Mouse (Mus musculus): Measurements from ENCODE around the gene Sdhc.
"Not testable (repeated sequence)": the region's sequence is repeated elsewhere in the genome, so short reads cannot be mapped to it uniquely, and the experiment has no call there.

Gene Sdhc

DNA sequence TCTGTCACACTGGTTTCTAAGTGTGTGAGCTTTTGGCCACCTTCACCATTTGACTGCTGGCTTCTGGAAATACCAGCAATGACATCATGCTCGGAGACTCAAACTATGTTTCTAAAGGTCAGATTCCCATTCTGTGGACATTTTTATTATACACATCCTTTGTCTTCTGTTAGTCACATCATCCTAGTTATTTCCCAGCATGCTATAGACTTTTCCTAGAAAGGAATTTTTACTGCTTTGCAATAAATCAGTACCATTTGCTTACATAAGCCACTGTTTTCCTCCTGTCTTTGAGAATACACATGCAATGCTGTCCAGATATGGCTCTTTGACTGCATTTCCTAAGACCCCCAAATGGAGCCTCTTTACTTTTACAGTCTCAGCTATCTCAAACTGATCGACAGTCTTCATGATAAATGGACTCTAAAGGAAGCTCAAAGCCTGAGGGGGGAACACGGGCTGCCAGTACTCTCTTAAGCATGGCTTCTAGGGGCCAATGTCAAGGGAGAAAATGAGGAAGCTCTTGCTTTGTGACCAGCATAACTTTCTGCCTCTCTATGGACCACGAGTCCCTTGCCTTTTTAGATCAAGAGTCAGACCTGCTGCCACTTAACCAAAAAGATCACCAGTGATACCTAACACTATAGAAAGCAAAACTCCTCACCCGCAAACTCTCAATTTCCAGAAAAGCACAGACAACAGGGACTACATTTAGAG is 15.4 kb upstream of the Sdhc start:
- DNase-seq, result no peak

DNA sequence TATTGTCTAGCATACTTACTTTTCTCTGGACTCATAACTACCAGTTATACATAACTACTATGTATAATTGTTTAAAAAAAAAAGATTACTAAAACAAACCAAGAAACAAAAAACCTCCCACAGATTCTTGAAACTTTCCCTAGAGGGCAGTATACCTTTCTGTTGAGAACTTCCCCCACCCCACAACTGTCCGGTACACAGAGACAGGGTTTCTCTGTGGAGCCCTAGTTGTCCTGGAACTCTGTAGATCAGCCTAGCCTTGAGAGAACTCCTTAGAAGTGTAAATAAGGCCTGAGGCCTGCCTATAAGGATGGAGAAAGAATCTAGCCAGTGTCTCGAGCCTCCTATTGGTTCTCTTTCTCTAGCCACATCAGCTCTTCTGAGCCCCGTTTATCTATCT is 13.9 kb upstream of the Sdhc start:
- no peak for DNase-seq

DNA sequence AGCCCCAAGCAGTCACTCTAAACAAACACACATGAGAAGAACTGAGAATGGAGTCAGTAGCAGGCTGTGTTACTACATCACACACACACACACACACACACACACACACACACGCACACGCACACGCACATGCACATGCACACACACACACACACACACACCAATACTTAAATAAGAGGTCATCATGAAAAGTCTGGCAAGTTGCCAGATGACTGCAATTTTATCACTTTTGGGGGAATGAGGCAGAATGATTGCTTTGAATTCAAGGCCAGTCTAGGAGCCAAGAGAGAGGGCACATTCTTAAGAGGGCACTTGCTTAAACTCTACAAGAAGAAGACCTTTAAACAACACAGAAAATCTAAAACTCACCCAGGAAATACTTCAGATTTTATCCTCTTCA is 12.1 kb upstream of the Sdhc start:
- no peak for DNase-seq

DNA sequence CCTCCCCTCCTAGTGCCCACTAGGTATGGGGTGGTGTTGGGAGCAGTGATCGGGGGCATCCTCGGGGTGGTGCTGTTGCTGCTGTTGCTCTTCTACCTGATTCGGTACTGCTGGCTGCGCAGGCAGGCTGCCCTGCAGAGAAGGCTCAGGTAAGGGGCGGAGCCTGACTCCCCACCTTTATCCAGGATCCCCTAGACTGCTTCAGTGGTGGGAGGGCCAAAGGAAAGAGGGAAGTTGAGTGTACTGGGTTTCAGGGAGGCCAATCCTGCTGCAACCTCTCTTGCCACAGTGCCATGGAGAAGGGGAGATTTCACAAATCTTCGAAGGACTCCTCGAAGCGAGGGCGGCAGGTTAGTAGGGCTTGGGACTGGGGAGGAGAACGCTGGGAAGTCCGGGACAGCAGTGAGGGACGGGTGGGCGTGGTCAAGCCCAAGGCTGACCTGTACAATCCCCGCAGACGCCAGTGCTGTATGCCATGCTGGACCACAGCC is 9.1 kb upstream of the Sdhc start:
- DNase-seq, result no peak

DNA sequence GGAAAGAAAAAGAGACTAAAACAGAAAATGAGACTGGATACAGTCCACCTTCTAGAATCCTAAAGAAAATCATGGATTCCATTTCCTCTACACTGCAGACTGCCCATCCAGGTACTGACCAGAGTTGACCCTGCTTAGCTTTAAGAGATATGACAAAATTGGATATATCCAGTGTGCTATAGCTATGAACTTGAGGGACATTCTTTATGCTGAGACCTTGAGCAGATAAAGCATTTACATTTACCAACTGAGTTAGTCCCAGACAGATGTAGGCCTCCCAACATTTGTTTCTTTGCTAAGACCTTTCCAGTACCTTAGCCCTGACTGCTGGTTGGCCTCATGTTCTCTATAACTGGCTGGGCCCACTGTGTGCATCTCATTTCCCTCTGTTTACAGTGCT is 7.6 kb upstream of the Sdhc start:
- DNase-seq, result no peak

DNA sequence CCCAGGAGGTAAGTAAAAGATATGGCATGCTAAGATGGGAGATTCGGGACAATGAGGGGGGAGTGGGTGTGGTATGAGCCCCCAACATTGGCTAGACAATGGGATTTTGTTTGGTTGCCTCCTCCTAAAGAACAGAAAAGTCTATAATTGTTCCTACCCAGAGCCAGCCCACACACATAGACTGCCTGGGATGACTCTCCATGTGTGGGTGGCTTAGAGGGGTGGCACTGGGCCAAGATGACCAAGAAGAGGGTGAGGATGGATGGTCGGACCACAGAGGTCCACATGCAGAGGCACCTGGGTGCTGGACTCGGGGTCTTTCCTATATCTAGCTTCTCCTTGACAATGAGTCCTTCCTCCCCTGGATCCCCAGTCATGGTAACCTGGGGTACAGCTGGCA is 6.2 kb upstream of the Sdhc start:
- DNase-seq, result no peak

DNA sequence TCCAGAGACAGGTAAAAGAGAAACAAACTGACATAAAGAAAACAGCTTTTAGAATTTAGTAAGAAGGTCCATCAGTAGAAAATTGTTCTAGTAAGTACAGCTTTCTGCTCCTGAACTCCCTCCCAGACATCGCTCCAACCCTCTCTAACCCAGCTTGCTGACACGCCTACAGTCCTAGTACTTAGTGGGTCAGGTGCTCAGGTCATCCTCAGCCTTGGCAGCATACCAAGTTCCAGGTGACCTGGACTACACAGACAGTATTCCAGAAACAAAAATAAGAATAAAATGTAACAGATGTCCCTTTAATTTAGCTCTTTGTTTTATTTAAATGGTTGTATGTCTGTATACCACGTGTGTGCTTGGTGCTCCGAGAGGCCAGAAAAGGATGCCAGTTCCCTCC is 1.6 kb upstream of the Sdhc start:
- DNase-seq, result no peak

DNA sequence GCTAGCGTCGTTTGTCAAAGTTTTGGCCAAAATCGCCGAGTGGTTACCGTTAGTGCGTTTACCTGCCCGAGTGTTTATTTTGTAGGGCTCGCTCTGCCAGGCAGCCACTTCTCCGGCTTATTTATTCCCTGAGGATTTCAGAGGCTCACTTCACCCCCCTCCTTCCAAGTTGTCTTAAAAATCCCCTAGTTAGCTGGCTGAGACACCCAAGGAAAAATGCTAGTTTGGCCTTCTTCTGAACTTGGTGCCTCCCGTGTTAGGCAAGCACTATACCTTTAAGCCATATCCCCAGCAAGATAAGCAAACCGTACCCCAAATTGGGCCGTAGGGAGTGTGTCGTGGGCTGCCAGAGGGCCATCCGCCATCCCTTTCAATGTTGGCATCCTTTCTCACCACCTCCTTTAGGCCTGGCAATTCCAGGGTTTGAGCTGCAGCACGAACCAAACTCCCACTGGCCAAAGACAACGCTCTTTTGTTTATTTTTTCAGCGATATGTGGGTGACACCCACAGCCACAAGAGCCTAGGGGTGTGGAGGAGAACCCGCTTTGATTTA is 512 bp upstream of the Sdhc start:
- DNase-seq, result no peak

DNA sequence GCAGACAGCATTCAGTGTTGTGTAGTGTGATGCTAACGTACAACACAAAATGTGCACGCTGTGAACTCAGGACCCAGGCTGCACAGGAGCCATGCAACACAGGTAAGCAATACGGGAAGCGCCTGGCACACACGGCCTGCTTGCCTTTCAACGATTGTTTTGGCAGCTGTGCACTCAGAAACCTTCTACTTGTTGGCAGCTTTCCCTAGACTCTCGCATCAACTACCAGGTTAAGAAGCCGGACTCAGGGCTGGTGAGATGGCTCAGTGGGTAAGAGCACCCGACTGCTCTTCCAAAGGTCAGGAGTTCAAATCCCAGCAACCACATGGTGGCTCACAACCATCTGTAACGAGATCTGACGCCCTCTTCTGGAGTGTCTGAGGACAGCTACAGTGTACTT is 7.4 kb downstream of the Sdhc start:
- DNase-seq, result not testable (repeated sequence)

DNA sequence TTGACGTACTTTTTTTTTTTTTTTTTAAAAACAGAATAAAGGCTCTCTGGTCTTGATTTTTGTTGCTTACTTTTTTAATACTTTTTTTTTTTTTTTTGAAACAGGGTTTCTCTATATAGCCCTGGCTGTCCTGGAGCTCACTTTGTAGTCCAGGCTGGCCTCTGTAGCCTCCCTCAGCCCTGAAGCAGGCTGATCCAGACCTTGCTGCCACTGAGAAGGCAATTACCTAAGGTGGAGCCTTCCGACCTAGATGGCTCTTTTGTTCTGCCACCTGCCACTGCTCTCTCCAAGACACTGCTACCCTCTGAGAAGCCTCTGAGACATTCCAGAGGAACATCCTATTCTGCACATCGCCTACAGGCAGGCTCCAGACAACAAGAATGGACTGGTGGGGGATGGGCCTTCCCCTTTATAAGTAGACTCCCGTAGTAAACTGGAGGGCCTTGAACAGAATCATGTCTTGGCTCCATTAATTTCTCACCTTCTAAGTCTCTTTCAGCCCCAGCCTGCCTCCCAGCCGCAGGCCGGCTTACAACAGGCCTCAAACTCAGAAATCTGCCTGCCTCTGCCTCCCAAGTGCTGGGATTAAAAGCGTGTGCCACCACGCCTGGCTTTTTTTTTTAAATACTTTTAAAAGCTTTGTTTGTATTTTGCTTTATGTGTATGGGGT is 12.8 kb downstream of the Sdhc start:
- DNase-seq, result not testable (repeated sequence)

DNA sequence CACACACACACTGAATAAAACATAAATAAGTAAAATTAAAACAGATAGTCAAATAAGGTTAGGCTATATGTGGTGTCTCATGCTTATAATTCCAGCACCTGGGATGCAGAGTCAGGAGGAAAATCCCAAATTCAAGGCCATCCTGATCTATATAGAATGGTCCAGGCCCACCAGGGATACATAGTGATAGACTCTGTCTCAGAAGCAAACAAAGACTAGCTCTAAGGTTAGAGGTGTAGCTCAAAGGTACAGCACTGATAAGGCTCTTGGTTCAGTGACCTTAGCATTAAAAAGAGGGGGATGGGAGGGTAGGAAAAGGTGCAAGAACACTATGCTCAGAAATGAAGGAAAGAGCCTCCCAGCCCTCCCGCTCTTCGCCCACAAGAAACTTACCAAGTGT is 14.8 kb downstream of the Sdhc start:
- no peak for DNase-seq

DNA sequence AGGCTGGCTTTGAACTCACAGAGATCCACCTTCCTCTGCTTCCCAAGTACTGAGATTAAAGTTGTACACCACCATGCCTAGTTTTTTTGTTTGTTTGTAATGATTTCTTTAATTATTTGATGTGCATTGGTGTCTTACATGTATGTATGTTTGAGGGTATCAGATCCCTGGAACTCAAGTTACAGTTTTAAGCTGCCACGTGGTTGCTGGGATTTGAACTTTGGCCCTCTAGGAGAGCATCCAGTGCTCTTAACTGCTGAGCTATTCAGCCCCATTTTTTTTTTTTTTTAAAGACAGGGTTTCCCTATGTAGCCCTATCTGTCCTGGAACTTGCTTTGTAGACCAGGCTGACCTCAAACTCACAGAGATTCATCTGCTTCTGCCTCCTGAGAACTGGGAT is 19.4 kb downstream of the Sdhc start:
- DNase-seq, result no peak

DNA sequence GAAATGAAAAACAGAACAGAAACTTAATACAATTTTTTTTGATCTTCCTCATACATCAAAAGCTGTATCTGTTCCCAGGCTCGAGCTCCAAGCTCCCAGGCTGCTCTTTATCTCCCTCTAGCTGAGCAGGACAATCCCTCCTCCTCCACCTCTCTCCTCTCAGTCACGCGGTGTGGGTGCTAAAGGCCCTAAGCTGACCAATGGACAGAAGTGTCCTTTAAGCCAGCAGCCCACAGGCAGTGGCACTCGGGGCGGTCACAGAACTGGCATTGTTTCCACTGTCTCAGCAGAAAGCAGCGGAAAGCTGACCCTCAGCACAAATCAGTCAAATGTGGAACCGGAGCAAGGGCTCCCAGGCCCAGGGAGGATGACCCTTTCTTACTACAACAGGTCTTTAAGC is 21.2 kb downstream of the Sdhc start:
- no peak for DNase-seq

DNA sequence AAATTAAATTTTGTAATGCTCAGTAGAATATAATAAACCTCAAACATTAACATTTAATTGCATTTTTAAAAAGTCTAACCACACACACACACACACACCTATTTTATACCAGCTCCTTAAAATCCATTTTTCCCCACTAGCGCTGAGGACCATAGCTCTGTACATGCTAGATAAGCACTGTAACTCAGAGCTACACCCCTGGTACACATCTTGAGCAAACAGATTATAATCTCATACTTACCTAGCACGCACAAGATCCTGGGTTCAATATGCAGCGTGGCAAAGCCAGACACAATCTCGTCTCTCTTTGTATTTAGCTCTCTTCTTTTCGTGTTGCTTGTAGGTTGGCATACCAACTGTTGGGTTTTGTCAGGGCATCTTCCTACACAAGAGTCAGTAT is 26.0 kb downstream of the Sdhc start:
- DNase-seq, result no peak

DNA sequence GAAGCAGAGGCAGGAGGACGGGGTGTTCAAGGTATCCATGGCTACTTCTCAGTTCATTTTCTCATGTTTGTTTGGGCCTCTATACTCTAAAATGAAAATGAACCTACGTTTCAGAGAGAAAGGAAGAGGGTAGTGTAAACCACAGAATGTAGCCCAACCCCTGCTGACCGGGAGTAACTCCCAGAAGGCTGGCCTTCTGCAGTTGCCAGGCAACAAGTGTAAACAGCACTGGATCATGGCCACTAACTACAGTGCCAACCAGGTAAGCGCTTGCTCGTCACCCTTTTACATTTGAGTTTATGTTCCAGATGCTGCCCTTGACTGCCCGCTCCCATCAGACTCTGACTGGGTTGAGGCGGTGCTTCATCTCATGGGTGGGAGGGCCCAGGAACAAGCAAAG is 27.5 kb downstream of the Sdhc start:
- no peak for DNase-seq

DNA sequence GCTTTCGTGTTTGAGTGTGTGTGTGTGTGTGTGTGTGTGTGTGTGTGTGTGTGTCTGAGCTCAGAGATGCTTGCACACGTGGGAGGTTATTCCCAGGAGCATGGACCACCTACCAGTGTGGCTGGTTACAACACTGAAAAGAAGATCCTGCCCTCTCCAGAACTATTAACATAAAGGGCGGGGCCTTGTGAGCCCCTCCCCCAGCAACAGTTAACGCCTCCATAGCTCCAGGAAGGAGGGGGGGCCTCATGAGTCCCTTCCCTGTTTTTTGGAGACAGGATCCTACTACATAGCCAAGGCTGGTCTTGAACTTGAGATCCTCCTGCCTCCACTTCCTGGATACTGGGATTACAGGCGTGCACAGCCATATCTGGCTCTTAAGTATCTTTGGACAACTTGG is 28.6 kb downstream of the Sdhc start:
- no peak for DNase-seq

DNA sequence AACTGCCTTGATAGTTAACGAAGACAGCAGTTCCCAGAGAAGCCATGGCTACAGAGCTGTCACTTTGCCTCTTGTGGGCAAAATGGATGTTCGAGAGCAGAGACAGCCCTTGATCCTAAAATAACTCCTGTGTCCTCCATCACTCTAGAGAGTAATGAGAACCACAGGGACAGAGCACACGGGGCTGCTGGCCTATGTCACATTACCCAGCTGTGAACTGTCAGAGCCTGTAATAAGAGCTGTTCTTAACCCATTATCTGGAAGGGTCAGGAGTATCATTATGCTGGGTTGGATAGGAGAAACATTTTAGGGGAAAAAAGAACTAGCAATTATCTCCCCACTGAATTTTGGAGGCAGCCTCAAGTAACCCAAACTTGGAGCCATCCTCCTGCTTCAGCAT is 29.5 kb downstream of the Sdhc start:
- no peak for DNase-seq

DNA sequence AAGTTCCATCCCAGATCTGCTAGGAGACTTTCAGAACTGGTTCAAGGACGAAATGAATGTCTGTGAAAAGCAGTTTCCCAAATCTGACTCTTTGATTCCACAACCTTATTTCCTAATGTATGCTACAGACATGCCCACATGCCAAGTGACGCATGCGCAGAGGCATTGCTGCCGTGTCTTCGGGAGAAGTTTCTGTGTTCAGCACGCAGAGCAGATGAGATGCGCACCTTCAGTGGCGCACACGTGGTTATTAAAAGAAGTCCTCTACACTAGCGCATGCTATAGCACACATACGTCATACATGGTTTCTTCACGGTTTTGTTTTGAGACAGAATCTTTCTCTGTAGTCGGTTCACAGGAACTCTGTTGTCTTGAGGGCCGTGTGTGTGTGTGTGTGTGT is 31.0 kb downstream of the Sdhc start:
- DNase-seq, result no peak

DNA sequence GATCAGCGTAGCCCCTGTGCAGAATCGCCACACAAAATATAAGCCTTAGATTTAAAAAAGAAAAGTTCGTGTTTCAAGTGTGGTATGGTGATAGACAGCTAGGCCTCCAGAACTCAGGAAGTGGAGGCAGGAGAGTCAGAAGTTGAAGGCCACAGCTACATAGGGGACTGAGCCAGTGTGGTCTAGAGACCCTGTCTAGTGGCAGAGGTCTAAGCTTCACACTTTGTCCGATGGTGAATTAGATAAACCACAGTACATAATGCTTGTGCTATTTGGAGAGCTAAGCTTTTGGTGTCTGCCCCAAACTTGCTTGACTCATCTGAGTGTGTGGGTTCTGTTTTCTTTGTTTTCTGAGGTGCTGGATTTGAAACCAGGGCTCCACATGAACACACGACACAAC is 31.4 kb downstream of the Sdhc start:
- DNase-seq, result no peak

DNA sequence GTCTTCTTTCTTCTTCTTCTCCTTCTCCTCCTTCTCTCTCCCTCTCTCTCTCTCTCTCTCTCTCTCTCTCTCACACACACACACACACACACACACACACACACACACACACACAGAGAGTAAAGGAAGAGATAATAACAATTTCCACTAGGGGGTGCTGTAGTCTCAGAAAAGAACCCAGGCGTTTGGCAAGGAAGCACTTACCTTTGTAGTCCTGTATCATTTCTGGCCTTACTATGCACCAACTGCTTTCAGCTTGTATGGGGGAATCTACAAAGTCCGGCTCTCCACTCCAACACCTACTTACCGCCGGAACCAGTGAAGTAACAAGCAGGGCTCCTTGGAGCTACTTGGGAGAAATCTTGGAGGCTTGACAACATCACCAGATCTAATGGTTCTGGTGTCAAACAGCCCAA is 32.1 kb downstream of the Sdhc start:
- DNase-seq, result peak; percentile 70

DNA sequence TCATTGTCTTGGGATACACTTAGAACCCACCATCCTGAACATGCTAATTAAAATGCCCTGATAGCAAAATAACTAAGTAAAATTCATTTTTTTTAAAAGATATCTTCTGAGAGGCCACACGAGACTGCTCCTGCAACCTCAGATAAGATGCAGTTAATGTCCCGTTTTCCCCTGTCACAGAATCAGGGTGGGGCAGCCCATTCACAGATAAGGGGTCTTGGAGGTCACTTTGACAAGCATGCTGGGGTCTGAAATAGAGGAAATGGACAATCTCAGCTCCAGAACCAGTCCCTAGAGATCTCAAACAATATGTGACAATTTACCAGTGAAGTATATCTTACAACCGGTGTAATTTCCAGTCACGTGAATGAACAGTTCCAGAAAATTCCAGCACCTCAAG is 34.1 kb downstream of the Sdhc start:
- DNase-seq, result no peak

DNA sequence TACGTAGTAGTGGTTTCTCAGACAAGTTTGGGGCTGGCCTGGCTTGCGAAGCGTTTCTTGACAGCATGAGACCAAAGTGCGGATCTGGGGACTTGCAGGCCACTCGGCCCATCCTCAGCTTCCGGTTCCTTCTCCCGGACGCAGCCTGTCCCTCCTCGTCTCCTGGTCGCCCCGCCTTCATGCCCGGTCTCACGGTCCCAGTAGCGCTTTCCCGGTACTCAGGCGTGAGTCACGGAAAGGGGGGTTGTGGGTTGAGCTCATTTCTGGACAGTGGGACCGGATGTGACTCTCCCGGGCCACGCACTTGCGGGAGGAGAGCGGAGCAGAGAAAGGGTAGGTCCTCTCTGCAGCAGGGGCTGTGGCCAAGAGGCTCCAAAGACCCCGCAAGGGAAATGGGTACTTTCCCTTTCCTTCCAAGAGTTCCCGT is 36.5 kb downstream of the Sdhc start, which contains the start of gene Cfap126:
Gene Cfap126 (plus strand): TSS at position 46 of the 427 bp plus-strand sequence.
- peak; percentile 38 for DNase-seq

DNA sequence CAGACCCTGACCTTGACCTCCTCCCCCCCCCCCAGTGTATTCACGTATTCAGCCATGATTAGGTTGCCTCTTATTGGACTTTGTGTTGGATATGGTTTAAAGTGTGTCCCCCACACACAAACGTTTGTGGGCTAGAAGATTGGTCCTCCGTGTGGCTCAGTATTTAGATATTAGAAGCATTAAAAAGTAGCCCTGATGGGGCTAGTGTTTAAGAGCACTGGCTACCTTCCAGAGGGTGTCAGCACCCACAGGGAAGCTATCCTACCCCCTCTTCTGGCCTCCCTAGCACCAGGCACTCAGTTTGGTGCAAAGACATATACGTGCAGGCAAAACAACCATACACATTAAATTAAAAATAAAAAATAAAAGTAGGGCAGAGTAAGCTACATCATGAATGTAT is 37.4 kb downstream of the Sdhc start:
- no peak for DNase-seq
